Mouse (Mus musculus): ENCODE measurements around the gene Me3.
A peak's percentile ranks its signal among the peaks of the same experiment; 100 is the strongest.
"Not testable (repeated sequence)": the region's sequence is repeated elsewhere in the genome, so short reads cannot be mapped to it uniquely, and the experiment has no call there.

The Me3 gene

GRCm38 (mm10) chr7:89730514-89730913 is 98.3 kb downstream of the Me3 start:
- DNase-seq (ENCODE audit: low spot score in 2 of 2) = no peak

GRCm38 (mm10) chr7:89731115-89731514 is 98.9 kb downstream of the Me3 start:
- DNase-seq (ENCODE audit: low spot score in 2 of 2) = not testable (repeated sequence)

- peak in 1 of 2 experiments; percentile 30 for DNase-seq (ENCODE audit: low spot score in 2 of 2)
Measured at GRCm38 (mm10) chr7:89748415-89748814, 116.2 kb downstream of the Me3 start.

GRCm38 (mm10) chr7:89749183-89749582 is 117.0 kb downstream of the Me3 start:
- no peak for DNase-seq (ENCODE audit: low spot score in 2 of 2)

- DNase-seq (ENCODE audit: low spot score in 2 of 2) = no peak
Measured at GRCm38 (mm10) chr7:89766678-89767508, 134.7 kb downstream of the Me3 start.

- no peak for DNase-seq (ENCODE audit: low spot score in 2 of 2)
Measured at GRCm38 (mm10) chr7:89769106-89769896, 137.1 kb downstream of the Me3 start.

GRCm38 (mm10) chr7:89770021-89770420 is 137.8 kb downstream of the Me3 start:
- DNase-seq (ENCODE audit: low spot score in 2 of 2) = no peak

- no peak for DNase-seq (ENCODE audit: low spot score in 2 of 2)
Measured at GRCm38 (mm10) chr7:89772906-89773305, 140.7 kb downstream of the Me3 start.

GRCm38 (mm10) chr7:89773352-89773921 is 141.2 kb downstream of the Me3 start:
- no peak for DNase-seq (ENCODE audit: low spot score in 2 of 2)

- no peak for DNase-seq (ENCODE audit: low spot score in 2 of 2)
Measured at GRCm38 (mm10) chr7:89773926-89774325, 141.7 kb downstream of the Me3 start.

GRCm38 (mm10) chr7:89775848-89776247 is 143.7 kb downstream of the Me3 start:
- no peak for DNase-seq (ENCODE audit: low spot score in 2 of 2)

GRCm38 (mm10) chr7:89781391-89781790 is 149.2 kb downstream of the Me3 start:
- DNase-seq (ENCODE audit: low spot score in 2 of 2) = no peak

GRCm38 (mm10) chr7:89787735-89788134 is 155.5 kb downstream of the Me3 start:
- DNase-seq (ENCODE audit: low spot score in 2 of 2) = no peak

- DNase-seq (ENCODE audit: low spot score in 2 of 2) = no peak
Measured at GRCm38 (mm10) chr7:89792576-89792975, 160.4 kb downstream of the Me3 start.

GRCm38 (mm10) chr7:89795366-89795765 is 163.2 kb downstream of the Me3 start:
- DNase-seq (ENCODE audit: low spot score in 2 of 2) = no peak

GRCm38 (mm10) chr7:89796351-89796801 is 164.2 kb downstream of the Me3 start:
- peak; percentile 25 to 34 for DNase-seq (ENCODE audit: low spot score in 2 of 2)

- peak in 1 of 2 experiments; percentile 23 for DNase-seq (ENCODE audit: low spot score in 2 of 2)
Measured at GRCm38 (mm10) chr7:89798358-89799020, 166.3 kb downstream of the Me3 start.

GRCm38 (mm10) chr7:89802447-89802846 is 170.3 kb downstream of the Me3 start:
- no peak for DNase-seq (ENCODE audit: low spot score in 2 of 2)

- no peak for DNase-seq (ENCODE audit: low spot score in 2 of 2)
Measured at GRCm38 (mm10) chr7:89803966-89804365, 171.8 kb downstream of the Me3 start.

- no peak for DNase-seq (ENCODE audit: low spot score in 2 of 2)
Measured at GRCm38 (mm10) chr7:89809400-89809799, 177.2 kb downstream of the Me3 start.

- DNase-seq (ENCODE audit: low spot score in 2 of 2) = no peak
Measured at GRCm38 (mm10) chr7:89828436-89829065, 196.4 kb downstream of the Me3 start.

Measured in right cerebral cortex, postnatal 10 days (tissue).